Mouse (Mus musculus) urinary bladder, postnatal 4 days (tissue): ENCODE results near the gene Tmem268.

ENCODE experiments used
- DNase-seq, 2 experiments: peaks; one replicate each; pipeline ENCODE4 v3.0.0; 2021 to 2022; ENCODE audit warnings: low spot score in 2 of 2

Tmem268 gene

DNA sequence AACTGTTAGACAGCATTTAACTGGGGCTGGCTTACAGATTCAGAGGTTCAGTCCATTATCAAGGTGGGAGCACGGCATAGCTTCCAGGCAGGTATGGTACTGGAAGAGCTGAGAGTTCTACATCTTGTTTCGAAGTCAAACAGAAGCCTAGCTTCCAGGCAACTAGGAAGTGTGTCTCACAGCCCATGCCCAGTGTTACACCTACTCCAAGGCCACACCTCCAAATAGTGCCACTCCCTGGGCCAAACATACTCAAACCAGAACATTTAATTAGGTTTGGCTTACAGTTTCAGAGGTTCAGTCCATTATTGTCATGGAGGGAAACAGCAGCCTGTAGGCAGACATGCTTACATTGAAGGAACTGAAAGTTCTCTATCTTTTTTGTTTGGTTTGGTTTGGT is 3.5 kb upstream of the Tmem268 start:
- no peak for DNase-seq

- no peak for DNase-seq
Measured at GRCm38 (mm10) chr4:63556665-63557064, 1.9 kb upstream of the Tmem268 start.

- no peak for DNase-seq
Measured at GRCm38 (mm10) chr4:63557124-63558059, 1.2 kb upstream of the Tmem268 start.

GRCm38 (mm10) chr4:63559127-63559697 is 631 bp downstream of the Tmem268 start:
- DNase-seq, result no peak

DNA sequence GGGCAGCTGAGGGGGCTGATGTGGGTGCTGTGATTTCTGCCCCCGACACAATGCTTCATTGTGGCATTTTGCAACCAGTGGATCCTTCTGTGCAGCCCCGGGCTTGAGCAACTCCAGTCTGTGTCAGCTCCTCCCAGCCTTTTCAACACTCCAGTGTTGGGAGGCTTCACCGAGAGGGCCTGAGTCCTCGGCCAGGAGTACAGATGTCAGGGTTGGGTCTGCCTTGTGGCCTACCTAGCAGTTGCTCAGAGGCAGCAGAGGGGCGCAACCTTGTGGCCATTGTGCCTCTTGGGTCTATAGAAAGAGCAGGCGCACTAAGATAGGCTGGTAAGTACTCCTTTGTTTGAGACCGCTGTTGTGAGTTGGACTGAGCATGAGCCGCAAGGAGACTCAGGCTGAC is 1.5 kb downstream of the Tmem268 start:
- DNase-seq, result no peak

- DNase-seq, result no peak
Measured at GRCm38 (mm10) chr4:63561861-63562675, 3.5 kb downstream of the Tmem268 start.

DNA sequence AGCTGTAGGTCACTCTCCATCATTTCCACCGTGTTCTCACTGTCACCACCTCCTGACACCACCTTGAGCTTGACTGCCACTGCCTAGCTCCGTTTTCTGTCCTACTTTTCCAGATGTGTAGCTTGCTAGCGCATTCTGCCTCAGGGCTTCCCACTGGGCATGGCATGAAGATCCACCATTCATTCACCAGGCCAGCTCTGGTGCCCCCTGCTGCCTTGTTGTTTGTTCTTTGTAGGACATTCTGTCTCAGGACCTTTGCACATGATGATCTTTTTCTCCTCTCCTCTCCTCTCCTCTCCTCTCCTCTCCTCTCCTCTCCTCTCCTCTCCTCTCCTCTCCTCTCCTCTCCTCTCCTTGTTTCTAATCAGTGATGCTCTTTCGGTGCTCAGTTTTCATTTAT is 4.2 kb downstream of the Tmem268 start:
- no peak for DNase-seq

DNA sequence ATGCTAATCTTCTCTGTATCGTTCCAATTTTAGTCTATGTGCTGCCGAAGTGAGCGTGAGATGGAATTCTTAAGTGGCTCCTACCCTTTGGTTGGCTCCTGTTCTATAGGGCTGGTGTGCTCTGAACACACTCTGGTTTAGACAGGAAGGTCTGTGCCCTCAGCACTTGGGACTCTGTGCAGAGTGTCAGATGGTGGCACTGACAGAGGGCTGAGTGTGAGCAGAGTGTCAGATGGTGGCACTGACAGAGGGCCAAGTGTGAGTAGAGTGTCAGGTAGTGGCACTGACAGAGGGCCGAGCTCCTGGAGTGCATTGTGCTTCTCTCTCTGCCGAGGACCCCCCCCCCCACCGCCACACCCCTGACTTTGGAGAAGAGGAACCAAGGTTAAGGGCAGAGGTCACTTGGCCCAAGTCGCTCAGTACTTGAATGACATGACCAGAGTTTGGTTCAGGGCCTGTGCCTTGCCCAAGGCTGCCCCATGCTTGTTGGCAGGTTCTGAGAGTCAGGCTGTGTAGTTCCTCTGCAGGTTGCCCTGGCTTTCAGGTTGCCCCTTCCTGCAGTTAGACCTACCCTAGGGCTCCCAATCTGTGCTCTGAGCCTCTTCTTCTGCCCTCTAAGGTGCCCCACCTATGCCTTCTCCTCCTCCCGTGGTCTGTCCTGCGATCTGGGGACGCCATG is 9.3 kb downstream of the Tmem268 start:
- no peak for DNase-seq

- DNase-seq, result no peak
Measured at GRCm38 (mm10) chr4:63569322-63569721, 10.7 kb downstream of the Tmem268 start.

DNA sequence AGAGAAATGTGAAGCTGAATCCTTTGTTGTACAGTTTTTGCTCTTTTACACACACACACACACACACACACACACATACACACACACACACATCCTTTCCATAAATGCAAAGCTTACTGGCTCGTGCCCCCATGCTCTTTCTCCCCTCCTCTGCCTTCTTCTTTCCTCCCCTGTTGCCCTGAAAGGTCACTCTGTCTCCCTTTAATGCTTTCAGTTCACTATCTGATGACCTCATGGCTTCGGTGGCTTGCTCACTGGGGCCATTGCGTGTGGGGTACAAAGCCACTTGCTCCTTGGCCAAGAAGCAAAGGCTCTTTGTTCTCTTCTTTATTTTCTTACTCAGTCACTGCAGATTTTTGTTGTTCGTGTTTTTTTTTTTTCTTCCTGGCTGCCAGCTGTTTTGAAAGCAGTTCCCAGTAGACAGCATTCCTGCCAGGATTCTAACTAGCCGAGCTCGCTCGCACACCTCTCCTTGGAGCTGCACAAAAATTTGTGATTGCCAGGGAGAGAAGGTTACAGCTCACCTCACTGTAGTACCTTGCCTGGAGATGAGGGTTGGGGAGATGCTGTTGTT is 11.7 kb downstream of the Tmem268 start:
- no peak for DNase-seq

DNA sequence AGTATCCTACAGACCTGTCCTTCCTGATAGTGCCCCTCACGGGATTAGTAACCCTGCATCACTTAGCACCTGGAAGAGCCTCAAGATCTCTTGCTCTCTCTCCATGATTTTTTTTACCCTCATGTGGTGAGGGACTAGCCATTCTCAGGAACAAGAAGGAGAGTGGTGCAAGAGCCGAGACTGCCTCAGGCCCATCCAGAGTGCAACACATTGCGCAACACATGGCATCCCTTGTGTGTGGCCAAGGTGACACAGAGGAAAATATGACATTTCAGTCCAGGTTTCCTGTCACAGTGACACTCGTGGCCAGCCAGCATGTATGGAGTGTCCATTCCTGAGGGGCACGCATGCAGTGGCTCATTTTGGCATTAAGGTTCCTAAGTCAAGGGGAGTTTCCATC is 14.0 kb downstream of the Tmem268 start:
- DNase-seq, result no peak

GRCm38 (mm10) chr4:63579649-63580048 is 21.1 kb downstream of the Tmem268 start:
- no peak for DNase-seq

DNA sequence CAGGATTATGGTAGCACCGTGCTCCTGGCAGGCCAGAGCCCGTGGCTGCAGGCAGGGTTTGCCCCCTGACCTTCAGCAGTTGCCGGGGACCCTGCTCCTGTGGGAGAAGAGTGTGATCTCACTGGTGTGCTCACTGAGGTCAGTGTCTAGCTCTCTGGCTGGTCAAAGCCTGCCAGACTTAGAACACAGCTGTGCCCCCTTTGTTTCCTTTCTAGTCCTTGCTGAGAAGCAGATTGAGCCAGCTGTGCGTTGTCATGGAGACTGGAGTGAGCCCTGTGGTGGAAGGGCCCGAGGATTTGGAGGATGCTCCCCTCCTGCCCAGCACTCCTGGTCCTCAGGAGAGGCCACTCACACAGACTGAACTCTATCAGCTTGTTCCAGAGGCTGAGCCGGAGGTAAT is 21.5 kb downstream of the Tmem268 start:
- DNase-seq, result no peak

- no peak for DNase-seq
Measured at GRCm38 (mm10) chr4:63582580-63582979, 24.0 kb downstream of the Tmem268 start.

GRCm38 (mm10) chr4:63585216-63585615 is 26.6 kb downstream of the Tmem268 start:
- no peak for DNase-seq

DNA sequence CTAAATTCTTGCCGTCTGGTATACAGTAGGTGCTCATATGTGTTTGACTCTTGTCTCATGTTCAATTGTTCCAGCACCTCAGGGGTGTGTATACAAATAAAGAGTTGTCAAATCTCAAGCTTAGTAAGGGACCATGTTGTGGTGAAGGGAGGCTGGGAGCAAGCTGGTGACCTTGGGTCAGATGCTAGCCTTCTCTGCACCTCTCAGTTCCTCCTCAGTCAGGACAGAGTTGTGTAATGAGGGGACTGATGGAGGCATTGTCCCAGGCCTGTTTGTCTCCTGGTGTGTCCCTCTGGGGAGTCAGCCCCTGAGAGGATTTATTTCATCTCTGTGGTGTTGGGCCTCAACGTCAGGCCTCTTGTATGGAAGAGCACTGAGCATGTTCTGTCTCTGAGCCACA is 27.7 kb downstream of the Tmem268 start:
- DNase-seq, result no peak

DNA sequence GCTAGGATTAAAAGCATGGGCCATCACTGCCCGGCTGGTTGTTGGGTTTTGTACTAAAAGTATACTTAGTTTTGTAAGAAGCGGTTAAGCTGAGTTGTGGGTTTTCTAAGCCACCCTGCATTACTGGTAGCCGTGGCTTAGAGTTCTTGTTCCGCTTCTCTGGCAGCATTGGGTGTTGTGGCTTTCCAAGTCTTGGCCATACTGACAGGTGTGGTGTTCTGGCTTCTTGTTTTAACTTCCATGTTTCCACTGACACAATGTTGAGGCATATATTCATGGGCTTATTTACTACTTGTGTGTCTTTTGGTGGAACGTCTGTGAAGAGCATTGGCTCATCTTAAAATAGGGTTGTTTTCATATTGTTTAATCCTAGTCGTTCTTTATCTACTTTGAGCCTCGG is 31.4 kb downstream of the Tmem268 start:
- DNase-seq, result no peak

- DNase-seq, result no peak
Measured at GRCm38 (mm10) chr4:63590538-63590937, 32.0 kb downstream of the Tmem268 start.

GRCm38 (mm10) chr4:63594459-63595110 is 36.0 kb downstream of the Tmem268 start:
- DNase-seq, result no peak

GRCm38 (mm10) chr4:63595259-63595658 is 36.7 kb downstream of the Tmem268 start:
- no peak for DNase-seq

GRCm38 (mm10) chr4:63596010-63596409 is 37.4 kb downstream of the Tmem268 start:
- no peak for DNase-seq
